Mouse (Mus musculus) brain, embryonic 14.5 days (tissue): ENCODE measurements around the gene Atp6v1a.

ENCODE experiments used
- CTCF ChIP-seq: fragments of 200-500 bp; IDR thresholded peaks from 2 replicates; pipeline ENCODE4 v1.5.1; 2012; ENCODE audit warnings: inconsistent platforms, mild to moderate bottlenecking, moderate library complexity, borderline replicate concordance; ENCODE audit not compliant: insufficient read depth, insufficient read length; ENCODE audit errors: extremely low read depth
- POLR2A ChIP-seq: fragments of 200-500 bp; IDR thresholded peaks from 2 replicates; pipeline ENCODE4 v1.6.1; 2012; ENCODE audit warnings: mild to moderate bottlenecking, inconsistent platforms, borderline replicate concordance; ENCODE audit not compliant: poor library complexity, insufficient read depth, insufficient read length, severe bottlenecking; ENCODE audit errors: extremely low read depth

DNA sequence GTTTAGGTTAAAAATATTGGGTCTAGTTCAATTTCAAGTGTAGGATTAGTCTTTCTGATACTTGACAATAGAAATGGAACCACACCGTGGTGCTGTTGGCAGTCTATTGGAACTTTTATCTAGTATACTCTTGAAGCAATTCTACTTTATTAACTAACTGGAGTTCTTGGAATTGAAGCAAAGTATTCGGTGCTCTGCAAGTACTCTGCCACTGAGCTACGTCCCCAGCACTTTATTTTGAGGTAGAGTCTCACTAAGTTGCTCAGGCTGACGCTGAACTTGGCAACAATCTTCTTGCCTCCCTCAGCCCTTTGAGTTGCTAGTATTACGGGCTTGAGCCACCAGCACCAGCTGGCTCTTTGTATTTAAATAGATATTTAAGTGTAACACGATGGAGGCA lies 2.0 kb upstream of the Atp6v1a start:
- no peak for TF ChIP-seq CTCF
- TF ChIP-seq POLR2A: no peak
